Mouse (Mus musculus): ENCODE measurements around the gene Gmds. TPM values are rescaled to one million over a fixed set of nuclear protein-coding genes. Genes with fewer than 3 reads are reported as not detected.

The Gmds gene
- total RNA-seq, 2 experiments from 2014 or later = 2.7 to 2.8 TPM

DNA sequence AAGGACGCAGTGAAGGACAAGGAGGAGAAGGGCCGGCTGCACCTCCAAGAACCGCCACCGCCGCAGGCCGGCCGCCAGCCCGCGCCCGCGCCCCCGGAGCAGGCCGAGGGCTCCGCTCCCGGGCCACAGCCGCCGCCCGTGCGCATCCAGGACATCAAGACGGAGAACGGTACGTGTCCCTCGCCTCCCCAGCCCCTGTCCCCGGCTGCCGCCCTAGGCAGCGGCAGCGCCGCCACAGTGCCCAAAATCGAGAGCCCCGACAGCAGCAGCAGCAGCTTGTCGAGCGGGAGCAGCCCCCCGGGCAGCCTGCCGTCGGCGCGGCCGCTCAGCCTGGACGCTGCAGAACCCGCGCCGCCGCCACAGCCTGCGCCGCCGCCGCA, 530.8 kb downstream of the Gmds start:
- intact Hi-C loops (cut with DNase I; ENCODE audit: low total_unique reads) = no loop called here
- DNase-seq = peak; percentile 19

- intact Hi-C loops (cut with DNase I; ENCODE audit: low total_unique reads) = no loop called here
- DNase-seq = peak; percentile 30
Observed at GRCm38 (mm10) chr13:31806890-31807735, 531.4 kb downstream of the Gmds start.

GRCm38 (mm10) chr13:31806428-31806832, 532.1 kb downstream of the Gmds start, which contains the start of gene Foxc1:
Foxc1 (plus strand) TSS chr13:31806633.
- intact Hi-C loops (cut with DNase I; ENCODE audit: low total_unique reads) = no loop called here

GRCm38 (mm10) chr13:31805831-31806427, 532.6 kb downstream of the Gmds start:
- intact Hi-C loops (cut with DNase I; ENCODE audit: low total_unique reads) = no loop called here
- DNase-seq = no peak

More at GRCm38 (mm10) chr13:31806428-31806832, 532.1 kb downstream of the Gmds start, which contains the start of gene Foxc1:
- DNase-seq = peak; percentile 78

GRCm38 (mm10) chr13:31804571-31804970, 534.0 kb downstream of the Gmds start:
- intact Hi-C loops (cut with DNase I; ENCODE audit: low total_unique reads) = loop anchor here (5.0 kb wide), 3 partner anchors 413 to 878 kb away; no protein-coding TSS in a partner anchor
- no peak for DNase-seq

- intact Hi-C loops (cut with DNase I; ENCODE audit: low total_unique reads) = loop anchor here (5.0 kb wide), 3 partner anchors 414 to 879 kb away; no protein-coding TSS in a partner anchor
- no peak for DNase-seq
Observed at GRCm38 (mm10) chr13:31803166-31804093, 535.1 kb downstream of the Gmds start.

- DNase-seq = no peak
- intact Hi-C loops (cut with DNase I; ENCODE audit: low total_unique reads) = loop anchor here (5.0 kb wide), 3 partner anchors 415 to 880 kb away; no protein-coding TSS in a partner anchor
Observed at GRCm38 (mm10) chr13:31802447-31802846, 536.1 kb downstream of the Gmds start.

GRCm38 (mm10) chr13:31801703-31802305, 536.7 kb downstream of the Gmds start:
- no peak for DNase-seq
- intact Hi-C loops (cut with DNase I; ENCODE audit: low total_unique reads) = loop anchor here (2.0 to 5.0 kb wide), 4 partner anchors 155 to 880 kb away; no protein-coding TSS in a partner anchor

GRCm38 (mm10) chr13:31800581-31801576, 537.7 kb downstream of the Gmds start:
- intact Hi-C loops (cut with DNase I; ENCODE audit: low total_unique reads) = loop anchor here (2.0 to 5.0 kb wide), 4 partner anchors 156 to 881 kb away; no protein-coding TSS in a partner anchor

DNA sequence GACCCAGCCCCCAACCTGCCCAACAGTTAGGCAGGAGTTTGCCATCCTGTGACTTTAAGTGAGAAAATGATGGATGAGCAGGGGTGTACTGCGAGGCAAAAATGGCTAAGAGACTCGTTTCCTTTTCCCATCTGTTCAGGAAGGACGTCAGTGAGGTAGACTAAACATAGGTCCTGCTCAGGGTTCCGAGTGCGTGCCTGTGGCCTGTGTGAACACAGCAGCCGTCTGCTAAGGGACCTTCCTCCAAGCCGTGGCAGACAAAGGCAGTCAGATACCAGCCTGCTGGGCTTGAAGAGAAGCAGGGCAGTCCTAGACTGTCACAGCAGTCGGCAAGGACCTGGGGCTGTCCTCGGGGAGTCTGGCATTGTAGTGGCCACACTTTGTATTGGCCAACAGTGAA, 540.5 kb downstream of the Gmds start:
- intact Hi-C loops (cut with DNase I; ENCODE audit: low total_unique reads) = loop anchor here (5.0 to 10.0 kb wide), 2 partner anchors 499 to 697 kb away; no protein-coding TSS in a partner anchor
- no peak for DNase-seq

More at GRCm38 (mm10) chr13:31800581-31801576, 537.7 kb downstream of the Gmds start:
- DNase-seq = peak; percentile 86

DNA sequence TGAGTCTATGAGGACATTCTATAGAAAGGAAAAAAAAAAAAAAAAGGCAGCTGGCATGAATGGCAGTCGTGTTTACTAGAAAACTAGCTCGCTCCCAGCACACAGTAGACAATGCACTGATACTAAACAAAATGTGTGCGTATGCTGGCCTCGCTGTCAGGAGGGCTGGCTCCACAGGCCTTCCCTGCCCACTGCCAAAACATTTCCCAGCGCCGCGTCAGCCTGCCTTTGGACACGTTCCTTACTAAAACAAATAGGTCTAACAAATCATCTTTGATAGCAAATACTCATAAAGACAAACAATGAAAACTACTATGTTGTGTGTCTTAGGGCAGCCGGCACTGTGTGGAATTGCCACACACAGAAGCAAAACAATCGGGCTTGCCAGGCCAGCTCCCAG, 541.2 kb downstream of the Gmds start:
- DNase-seq = no peak
- intact Hi-C loops (cut with DNase I; ENCODE audit: low total_unique reads) = loop anchor here (5.0 to 10.0 kb wide), 2 partner anchors 500 to 697 kb away; no protein-coding TSS in a partner anchor

- intact Hi-C loops (cut with DNase I; ENCODE audit: low total_unique reads) = loop anchor here (10.0 kb wide), 1 partner anchor 702 kb away; no protein-coding TSS in a partner anchor
- DNase-seq = no peak
Observed at GRCm38 (mm10) chr13:31793163-31793562, 545.4 kb downstream of the Gmds start.

GRCm38 (mm10) chr13:31792480-31793132, 545.9 kb downstream of the Gmds start:
- DNase-seq = peak; percentile 54
- intact Hi-C loops (cut with DNase I; ENCODE audit: low total_unique reads) = loop anchor here (10.0 kb wide), 1 partner anchor 702 kb away; no protein-coding TSS in a partner anchor

DNA sequence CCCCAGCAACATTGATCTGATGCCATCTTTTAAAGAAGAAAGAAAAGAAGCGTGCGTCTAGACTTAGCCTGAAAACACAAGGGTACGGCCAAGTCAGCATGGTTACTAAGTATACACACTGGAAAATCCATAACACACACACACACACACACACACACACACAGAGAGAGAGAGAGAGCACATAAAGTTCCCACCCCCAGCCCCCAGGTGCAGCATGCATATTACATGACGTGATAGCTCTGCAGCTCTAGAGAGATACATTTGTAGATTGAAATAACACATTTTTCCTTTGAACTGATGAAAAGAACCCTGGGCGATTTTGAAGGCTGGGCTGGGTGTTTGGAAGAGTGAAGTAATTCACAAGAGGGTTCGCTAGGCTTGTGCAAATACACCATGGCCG, 553.8 kb downstream of the Gmds start:
- no peak for DNase-seq
- intact Hi-C loops (cut with DNase I; ENCODE audit: low total_unique reads) = no loop called here

- intact Hi-C loops (cut with DNase I; ENCODE audit: low total_unique reads) = no loop called here
- no peak for DNase-seq
Observed at GRCm38 (mm10) chr13:31782063-31782462, 556.5 kb downstream of the Gmds start.

DNA sequence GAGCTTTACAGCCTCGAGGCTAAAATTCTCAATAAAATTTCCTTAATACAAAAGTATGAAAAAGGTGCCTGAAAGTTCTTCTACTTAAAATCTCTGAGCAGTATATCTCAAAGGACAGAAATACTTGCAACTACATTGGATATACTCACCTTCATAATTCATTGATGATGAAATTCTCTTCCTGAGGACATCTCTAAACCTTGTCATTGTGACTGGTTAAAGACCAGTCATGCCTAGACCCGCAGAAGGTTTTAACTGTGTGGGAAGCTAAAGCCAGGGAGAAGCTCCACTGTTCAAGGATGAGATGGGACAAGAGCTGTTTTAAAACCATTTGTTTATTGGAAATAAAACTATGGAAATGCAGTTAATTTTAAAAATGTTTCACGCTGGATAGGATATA, 558.2 kb downstream of the Gmds start:
- DNase-seq = no peak
- intact Hi-C loops (cut with DNase I; ENCODE audit: low total_unique reads) = no loop called here
